Mouse (Mus musculus): ENCODE data around the gene Plvap.

- TF ChIP-seq CTCF (IDR thresholded peaks at IDR 0.05; ENCODE audit: low read depth, low read length), result no peak
- TF ChIP-seq GATA1 (IDR thresholded peaks at IDR 0.05; ENCODE audit: borderline replicate concordance, low read length), result no peak
Measured at GRCm38 (mm10) chr8:71560765-71561164, 49.2 kb upstream of the Plvap start.

Measured in G1E (cell line).